Mouse (Mus musculus) layer of hippocampus, postnatal 36 days (tissue): ENCODE results near the gene Rdm1. TPM values are rescaled to one million over a fixed set of nuclear protein-coding genes. Genes with fewer than 3 reads are reported as not detected.
"Not testable (repeated sequence)": the region's sequence is repeated elsewhere in the genome, so short reads cannot be mapped to it uniquely, and the experiment has no call there.

Source experiments
- DNase-seq, 2 experiments: peaks; one replicate each; pipeline ENCODE4 v3.0.0; 2022
- total RNA-seq, 2 experiments: library from RNA; stranded (reverse); gene quantifications; 2 replicates each; pipeline ENCODE4 v1.2.3; 2021

The Rdm1 gene
- total RNA-seq, result 1 to 10 TPM; 6.7 to 9.4 TPM

- DNase-seq, result peak; percentile 65 to 70
These were observed at the start of gene Rdm1 for GRCm38 (mm10) chr11:101626995-101627856. Rdm1 (plus strand) TSS chr11:101627195.

- no peak for DNase-seq
These were observed 45.8 kb upstream of the Rdm1 start for GRCm38 (mm10) chr11:101581081-101581764.

GRCm38 (mm10) chr11:101582054-101583035 is 44.6 kb upstream of the Rdm1 start, which contains the start of gene Tmem106a:
Tmem106a (plus strand) TSS chr11:101582242.
- no peak for DNase-seq

- DNase-seq, result no peak
These were observed 43.8 kb upstream of the Rdm1 start for GRCm38 (mm10) chr11:101583205-101583604.

- DNase-seq, result not testable (repeated sequence)
These were observed 42.0 kb upstream of the Rdm1 start for GRCm38 (mm10) chr11:101585031-101585430.

GRCm38 (mm10) chr11:101585805-101586204 is 41.2 kb upstream of the Rdm1 start:
- no peak for DNase-seq

GRCm38 (mm10) chr11:101587676-101588075 is 39.3 kb upstream of the Rdm1 start:
- DNase-seq, result peak in 1 of 2 experiments; percentile 29

GRCm38 (mm10) chr11:101588868-101589267 is 38.1 kb upstream of the Rdm1 start:
- no peak for DNase-seq

GRCm38 (mm10) chr11:101589444-101589843 is 37.6 kb upstream of the Rdm1 start:
- peak in 1 of 2 experiments; percentile 26 for DNase-seq

GRCm38 (mm10) chr11:101589989-101590624 is 36.9 kb upstream of the Rdm1 start:
- no peak for DNase-seq

- no peak for DNase-seq
These were observed 27.8 kb upstream of the Rdm1 start, which contains the start of gene Gm11634 for GRCm38 (mm10) chr11:101599156-101599555. Gm11634 (minus strand) TSS chr11:101599256.

- no peak for DNase-seq
These were observed 24.5 kb upstream of the Rdm1 start for GRCm38 (mm10) chr11:101602491-101602890.

GRCm38 (mm10) chr11:101604116-101604515 is 22.9 kb upstream of the Rdm1 start:
- DNase-seq, result no peak

GRCm38 (mm10) chr11:101604531-101605453 is 22.2 kb upstream of the Rdm1 start:
- peak; percentile 28 to 32 for DNase-seq

GRCm38 (mm10) chr11:101607134-101607533 is 19.9 kb upstream of the Rdm1 start:
- DNase-seq, result not testable (repeated sequence)

GRCm38 (mm10) chr11:101610445-101610844 is 16.6 kb upstream of the Rdm1 start:
- no peak for DNase-seq

- no peak for DNase-seq
These were observed 13.4 kb upstream of the Rdm1 start for GRCm38 (mm10) chr11:101613596-101613995.

- DNase-seq, result no peak
These were observed 12.9 kb upstream of the Rdm1 start for GRCm38 (mm10) chr11:101614116-101614515.

GRCm38 (mm10) chr11:101615380-101615779 is 11.6 kb upstream of the Rdm1 start:
- DNase-seq, result no peak

- no peak for DNase-seq
These were observed 10.9 kb upstream of the Rdm1 start for GRCm38 (mm10) chr11:101616104-101616503.
